Mouse (Mus musculus) testis, postnatal 14 days (tissue): ENCODE measurements at regions not wholly inside any gene's neighbourhood (a gene's known extent, or its start where the extent isn't known, plus 50 kb on each side); places are given as distances from the start of the nearest gene placed in this dataset.
A peak's percentile ranks its signal among the peaks of the same experiment; 100 is the strongest.
"Not testable (repeated sequence)": the region's sequence is repeated elsewhere in the genome, so short reads cannot be mapped to it uniquely, and the experiment has no call there.

ENCODE experiments used
- DNase-seq: peaks from one replicate; pipeline ENCODE4 v3.0.0; 2021; ENCODE audit warnings: low spot score

GRCm38 (mm10) chr8:126081279-126081678, 86.3 kb downstream of the Kcnk1 start:
- no peak for DNase-seq

- no peak for DNase-seq
Observed at GRCm38 (mm10) chr8:126082827-126083226, 87.9 kb downstream of the Kcnk1 start.

DNA sequence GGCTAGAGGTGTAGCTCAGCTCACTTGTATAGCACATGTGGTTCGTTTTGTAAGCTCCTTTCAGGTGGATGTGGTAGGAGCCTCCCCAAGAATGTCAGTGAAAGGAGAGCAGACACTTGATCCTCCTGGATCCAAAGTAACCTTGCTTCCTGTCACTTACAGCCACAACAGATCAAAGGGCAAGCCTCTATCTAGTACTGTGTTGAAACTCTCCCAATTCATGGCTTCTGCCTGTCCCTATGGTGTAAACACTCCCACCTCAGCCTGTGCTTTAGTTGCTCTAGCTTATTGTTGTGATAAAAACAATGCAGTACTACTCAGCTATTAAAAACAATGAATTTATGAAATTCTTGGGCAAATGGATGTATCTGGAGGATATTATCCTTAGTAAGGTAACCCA, 95.8 kb downstream of the Kcnk1 start:
- DNase-seq = no peak

GRCm38 (mm10) chr8:126094005-126094404, 99.0 kb downstream of the Kcnk1 start:
- DNase-seq = no peak

- DNase-seq = no peak
Observed at GRCm38 (mm10) chr8:126096056-126096455, 101.1 kb downstream of the Kcnk1 start.

DNA sequence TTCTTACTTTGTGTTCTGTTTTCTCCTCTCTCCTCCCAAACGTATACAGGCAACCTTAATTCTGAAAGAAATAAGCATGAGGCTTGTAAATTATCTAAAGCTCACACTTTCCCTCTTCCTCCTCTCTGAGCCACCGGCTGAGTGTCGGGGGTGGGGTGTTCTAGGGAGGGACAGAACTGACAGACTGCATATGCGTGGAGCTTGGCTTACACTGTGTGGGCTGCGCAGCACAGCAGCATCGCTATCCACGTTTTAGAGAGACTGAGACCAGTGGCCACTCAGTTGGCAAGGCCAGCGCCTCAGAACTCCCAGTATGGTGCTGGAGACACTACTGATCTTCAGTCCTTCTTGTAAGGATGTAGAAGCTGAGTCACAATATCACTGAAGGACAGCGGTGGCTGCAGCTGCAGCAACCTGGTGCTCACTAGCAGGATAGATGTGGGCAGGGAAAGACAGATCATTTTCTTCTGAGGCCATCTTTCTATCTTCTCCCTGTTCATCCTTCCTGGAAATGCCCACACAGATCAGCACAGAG, 101.7 kb downstream of the Kcnk1 start:
- DNase-seq = no peak

- DNase-seq = no peak
Observed at GRCm38 (mm10) chr8:126098886-126099285, 103.9 kb downstream of the Kcnk1 start.

- no peak for DNase-seq
Observed at GRCm38 (mm10) chr8:126099889-126100288, 104.9 kb downstream of the Kcnk1 start.

GRCm38 (mm10) chr8:126105043-126105442, 110.1 kb downstream of the Kcnk1 start:
- DNase-seq = no peak

- no peak for DNase-seq
Observed at GRCm38 (mm10) chr8:126126041-126126440, 131.1 kb downstream of the Kcnk1 start.

DNA sequence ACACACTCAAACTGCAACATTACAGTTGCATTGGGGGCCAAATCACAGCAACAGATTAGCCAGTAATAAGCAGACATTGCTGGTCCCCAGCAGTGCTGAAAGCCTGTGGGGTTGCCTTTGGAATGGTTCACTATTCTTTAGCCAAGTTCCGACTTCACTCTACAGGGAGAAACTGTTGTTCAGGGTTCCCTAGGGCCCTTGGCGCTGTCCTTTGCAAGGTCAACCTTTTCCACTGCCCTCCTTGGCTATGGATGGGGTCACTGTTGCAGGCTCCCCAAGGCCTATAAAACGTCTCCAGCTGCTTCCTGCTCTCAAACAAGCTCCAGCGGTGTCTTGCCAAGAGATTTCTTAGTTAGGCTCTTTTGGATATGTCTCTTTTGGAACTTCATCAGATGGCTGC, 137.1 kb downstream of the Kcnk1 start:
- DNase-seq = no peak

DNA sequence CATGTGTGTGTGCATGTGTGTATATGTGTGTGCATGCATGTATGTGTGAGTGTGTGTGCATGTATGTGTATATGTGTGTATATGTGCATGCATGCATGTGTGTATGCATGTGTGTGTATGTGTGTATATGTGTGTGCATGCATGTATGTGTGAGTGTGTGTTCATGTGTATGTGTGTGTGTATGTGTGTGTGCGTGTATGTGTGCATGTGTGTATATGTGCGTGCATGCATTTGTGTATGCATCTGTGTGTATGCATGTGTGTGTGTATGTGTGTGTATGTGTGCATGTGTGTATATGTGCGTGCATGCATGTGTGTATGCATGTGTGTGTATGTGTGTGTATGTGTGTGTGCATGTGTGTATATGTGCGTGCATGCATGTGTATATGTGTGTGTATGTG, 137.9 kb downstream of the Kcnk1 start:
- not testable (repeated sequence) for DNase-seq

GRCm38 (mm10) chr8:126135100-126135499, 140.1 kb downstream of the Kcnk1 start:
- DNase-seq = no peak

DNA sequence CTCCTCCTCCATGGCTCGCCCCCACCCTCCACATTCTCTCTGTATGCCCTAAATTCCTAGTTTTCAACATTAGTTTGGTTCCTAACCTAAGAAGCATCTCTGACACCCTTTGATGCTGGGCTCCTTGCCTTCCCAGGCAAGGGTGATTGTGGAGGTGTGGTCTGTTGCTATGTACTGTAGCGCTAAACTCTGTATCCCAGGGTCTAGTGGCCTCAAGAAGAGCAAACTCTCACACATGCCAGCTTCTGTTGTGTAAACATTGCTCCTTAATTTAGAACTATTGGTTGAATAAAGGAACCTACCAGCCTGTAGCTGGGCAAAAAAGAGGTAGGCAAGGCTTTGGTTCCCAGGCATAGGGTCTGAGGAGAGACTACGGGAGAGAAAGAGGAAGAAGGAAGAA, 140.6 kb downstream of the Kcnk1 start:
- no peak for DNase-seq

GRCm38 (mm10) chr8:126136946-126137345, 142.0 kb downstream of the Kcnk1 start:
- DNase-seq = no peak

- no peak for DNase-seq
Observed at GRCm38 (mm10) chr8:126137452-126137851, 142.5 kb downstream of the Kcnk1 start.

GRCm38 (mm10) chr8:126138645-126139545, 143.9 kb downstream of the Kcnk1 start:
- no peak for DNase-seq

- no peak for DNase-seq
Observed at GRCm38 (mm10) chr8:126139546-126139870, 144.5 kb downstream of the Kcnk1 start.

DNA sequence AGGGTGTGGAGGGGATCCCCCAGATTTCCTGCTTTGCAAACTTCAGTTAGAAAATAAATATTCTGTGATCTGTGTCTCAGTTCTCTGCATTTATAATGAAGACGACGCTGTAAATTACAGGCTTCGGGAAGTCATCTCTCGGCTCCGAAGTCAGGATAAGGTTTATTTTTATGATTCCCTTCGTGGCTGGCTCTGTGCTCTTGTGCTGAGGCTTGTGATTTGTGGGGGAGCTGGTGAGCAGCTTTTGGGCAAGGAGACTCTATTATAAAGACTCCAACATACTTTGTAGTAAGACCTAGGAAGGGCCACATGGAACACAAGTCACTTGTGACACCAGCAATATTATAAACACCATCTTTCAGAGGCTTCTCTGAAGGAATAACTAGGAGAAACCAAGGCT, 146.0 kb downstream of the Kcnk1 start:
- no peak for DNase-seq

DNA sequence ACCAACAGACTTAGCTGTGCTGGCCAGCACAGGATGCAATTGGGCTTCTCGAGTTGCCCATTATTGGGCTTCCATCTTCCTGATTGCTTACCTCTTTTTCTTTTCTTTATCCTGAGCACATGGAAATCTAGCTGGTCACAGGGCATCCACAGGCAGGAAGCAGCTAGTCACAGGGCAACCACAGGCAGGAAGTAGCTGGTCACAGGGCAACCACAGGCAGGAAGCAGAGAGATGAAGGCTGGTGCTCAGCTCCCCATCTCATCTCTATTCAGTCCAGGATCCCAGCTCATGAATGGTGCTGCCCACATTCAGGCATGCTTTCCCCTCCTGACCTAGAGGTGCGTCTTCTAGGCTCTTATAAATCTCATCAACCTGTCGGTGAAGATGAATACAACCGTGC, 146.8 kb upstream of the Slc35f3 start:
- DNase-seq = no peak

DNA sequence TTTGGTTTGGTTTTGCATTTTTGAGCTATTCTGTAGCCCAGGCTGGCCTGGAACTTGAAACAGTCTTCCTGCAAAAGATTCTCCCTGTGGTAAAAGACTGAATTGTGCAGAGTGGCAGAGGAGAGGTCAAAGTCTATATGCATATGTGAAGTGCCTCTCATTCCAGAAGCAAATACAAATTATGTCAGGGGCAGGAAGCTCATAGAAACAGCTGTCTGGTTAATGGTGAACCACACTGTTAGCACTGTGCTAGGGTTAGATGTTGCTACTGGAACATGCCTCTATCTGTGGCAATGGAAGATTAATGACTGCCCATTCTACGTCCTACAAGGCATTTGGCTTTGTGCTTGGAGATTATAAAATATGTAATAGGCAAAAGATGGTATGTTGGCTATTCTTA, 144.4 kb upstream of the Slc35f3 start:
- no peak for DNase-seq

GRCm38 (mm10) chr8:126157452-126158185, 140.7 kb upstream of the Slc35f3 start:
- DNase-seq = peak; percentile 28

- no peak for DNase-seq
Observed at GRCm38 (mm10) chr8:126159485-126159884, 138.9 kb upstream of the Slc35f3 start.
